Mouse (Mus musculus) liver, postnatal 0 days (tissue): Measurements from ENCODE around the gene St6galnac3.

Source experiments
- CTCF ChIP-seq: sonication (generic); IDR thresholded peaks from 2 replicates; pipeline ENCODE4 v1.5.1; 2016; ENCODE audit warnings: antibody characterized with exemption, low read depth
- EP300 ChIP-seq: IDR thresholded peaks from 2 replicates; pipeline ENCODE4 v1.6.1; 2016; ENCODE audit warnings: antibody characterized with exemption, low read depth, mild to moderate bottlenecking

- TF ChIP-seq CTCF (no peak), EP300 (no peak)
Measured at GRCm38 (mm10) chr3:153556621-153557020, 168.4 kb downstream of the St6galnac3 start.
